Mouse (Mus musculus) heart, postnatal 0 days (tissue): Measurements from ENCODE around the gene Tnfsf13b. TPM values are rescaled to one million over a fixed set of nuclear protein-coding genes. Genes with fewer than 3 reads are reported as not detected.

Experiments
- ATAC-seq: fragments of 200-750 bp; cut with Nextera tagmentation; 2 replicates; pipeline ENCODE4 v1.8.0; 2017; ENCODE audit warnings: low read depth, moderate number of reproducible peaks, moderate library complexity; ENCODE audit not compliant: insufficient read depth
- DNase-seq: peaks from one replicate; pipeline ENCODE4 v3.0.0-alpha.2; 2016; ENCODE audit warnings: low spot score
- H3K27ac ChIP-seq: fragments of 300-500 bp; sonication (generic); 2 replicates; pipeline ENCODE4 v1.5.1; 2014; ENCODE audit warnings: low read depth, mild to moderate bottlenecking
- H3K27me3 ChIP-seq: fragments of 300-500 bp; sonication (generic); 2 replicates; pipeline ENCODE4 v1.6.1; 2014; ENCODE audit warnings: low read length, mixed read lengths; ENCODE audit not compliant: control insufficient read depth, insufficient read depth
- H3K36me3 ChIP-seq: fragments of 300-500 bp; sonication (generic); replicated peaks from 2 replicates; pipeline ENCODE4 v1.6.1; 2014; ENCODE audit warnings: low read length, mixed read lengths; ENCODE audit not compliant: control insufficient read depth, insufficient read depth
- H3K4me1 ChIP-seq: fragments of 300-500 bp; sonication (generic); 2 replicates; pipeline ENCODE4 v1.6.1; 2014; ENCODE audit warnings: antibody characterized with exemption; ENCODE audit not compliant: control insufficient read depth, insufficient read depth
- H3K4me2 ChIP-seq: fragments of 300-500 bp; sonication (generic); 2 replicates; pipeline ENCODE4 v1.6.1; 2014; ENCODE audit warnings: low read depth, mild to moderate bottlenecking, low read length, moderate library complexity
- H3K4me3 ChIP-seq: fragments of 300-500 bp; sonication (generic); 2 replicates; pipeline ENCODE4 v1.5.1; 2014; ENCODE audit warnings: low read depth, low read length
- H3K9ac ChIP-seq: fragments of 300-500 bp; sonication (generic); replicated peaks from 2 replicates; pipeline ENCODE4 v1.6.1; 2014; ENCODE audit warnings: low read depth, low read length, mixed read lengths
- H3K9me3 ChIP-seq: fragments of 300-500 bp; sonication (generic); replicated peaks from 2 replicates; pipeline ENCODE4 v1.6.1; 2016; ENCODE audit warnings: low read length; ENCODE audit not compliant: control insufficient read depth
- CTCF ChIP-seq: IDR thresholded peaks from 2 replicates; pipeline ENCODE4 v1.5.1; 2016; ENCODE audit warnings: antibody characterized with exemption, control low read depth, low read depth
- EP300 ChIP-seq: IDR thresholded peaks from 2 replicates; pipeline ENCODE4 v1.6.1; 2016; ENCODE audit warnings: antibody characterized with exemption, low read depth
- WGBS: fragments of 180-500 bp; shearing (Covaris S2); extraction: QIAGEN DNeasy Blood & Tissue Kit; methylation state at CpG from one replicate; pipeline ENCODE4 v1.1.7; 2014; 5-methylcytosine and 5-hydroxymethylcytosine counted together
- polyA plus RNA-seq: library from polyadenylated mRNA; unstranded; fragments of >200 nt; fragmentation: Nextera tagmentation; extraction: Ambion mirVana; gene quantifications from 2 replicates; pipeline ENCODE4 v1.2.1, GENCODE M21; 2015
- total RNA-seq: library from RNA; depleted of rRNA; stranded (reverse); fragments of >200 nt; gene quantifications from 2 replicates; pipeline ENCODE4 v1.2.3, GENCODE M21; 2014; ENCODE audit warnings: low replicate concordance

The Tnfsf13b gene
- total and polyA plus RNA-seq, 2 experiments from 2014 or later, result 0.36 to 6.2 TPM

DNA sequence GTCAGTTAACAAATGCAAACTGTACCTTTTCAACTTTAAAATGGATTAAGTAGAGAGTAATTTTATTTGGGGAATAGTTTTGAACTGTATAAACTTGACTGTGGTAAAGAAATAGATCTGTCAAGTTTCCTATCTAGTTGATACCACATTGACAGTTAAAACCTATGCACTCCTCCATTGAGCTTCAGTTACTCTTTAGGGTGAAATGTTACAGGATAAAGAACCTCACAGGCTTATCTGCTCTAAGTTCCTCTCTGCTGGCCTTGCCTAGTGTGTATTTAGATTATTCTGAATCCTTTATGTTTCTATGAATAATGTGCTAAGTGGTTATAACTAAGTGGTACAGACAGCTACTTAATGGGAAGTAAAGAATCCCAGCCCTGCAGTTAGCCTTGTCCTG, 26.1 kb upstream of the Tnfsf13b start:
- no peak for DNase-seq
- no peak for ATAC-seq
- no peak overlapping the region for H3K4me2 ChIP-seq
- peaks cover 14% of the 10 kb centered on the region for H3K36me3 ChIP-seq
- no peak overlapping the region for H3K4me3 ChIP-seq
- no peak overlapping the region for H3K27ac ChIP-seq
- H3K27me3 ChIP-seq, result no peaks in the 10 kb centered on the region
- H3K4me1 ChIP-seq, result peaks cover 23% of the 10 kb centered on the region
- no peaks in the 10 kb centered on the region for H3K9me3 ChIP-seq
- H3K9ac ChIP-seq, result no peak overlapping the region
- no peak for TF ChIP-seq CTCF
- no peak for TF ChIP-seq EP300

GRCm38 (mm10) chr8:10004115-10004514, 2.2 kb upstream of the Tnfsf13b start:
- H3K9ac ChIP-seq, result no peak overlapping the region
- no peak overlapping the region for H3K4me2 ChIP-seq
- no peaks in the 10 kb centered on the region for H3K36me3 ChIP-seq
- no peaks in the 10 kb centered on the region; the same call in 1 of the 2 replicates for H3K27me3 ChIP-seq
- H3K4me3 ChIP-seq, result no peak overlapping the region
- no peak for DNase-seq
- H3K27ac ChIP-seq, result no peak overlapping the region
- WGBS, result 75% methylated on average over 7 of the region's 7 CpGs
- no peak for ATAC-seq
- TF ChIP-seq CTCF (no peak), EP300 (no peak)
- H3K4me1 ChIP-seq, result 0 out of 2 replicates have a peak, but pooled peaks cover 5% of the 10 kb centered on the region
- H3K9me3 ChIP-seq, result no peaks in the 10 kb centered on the region

DNA sequence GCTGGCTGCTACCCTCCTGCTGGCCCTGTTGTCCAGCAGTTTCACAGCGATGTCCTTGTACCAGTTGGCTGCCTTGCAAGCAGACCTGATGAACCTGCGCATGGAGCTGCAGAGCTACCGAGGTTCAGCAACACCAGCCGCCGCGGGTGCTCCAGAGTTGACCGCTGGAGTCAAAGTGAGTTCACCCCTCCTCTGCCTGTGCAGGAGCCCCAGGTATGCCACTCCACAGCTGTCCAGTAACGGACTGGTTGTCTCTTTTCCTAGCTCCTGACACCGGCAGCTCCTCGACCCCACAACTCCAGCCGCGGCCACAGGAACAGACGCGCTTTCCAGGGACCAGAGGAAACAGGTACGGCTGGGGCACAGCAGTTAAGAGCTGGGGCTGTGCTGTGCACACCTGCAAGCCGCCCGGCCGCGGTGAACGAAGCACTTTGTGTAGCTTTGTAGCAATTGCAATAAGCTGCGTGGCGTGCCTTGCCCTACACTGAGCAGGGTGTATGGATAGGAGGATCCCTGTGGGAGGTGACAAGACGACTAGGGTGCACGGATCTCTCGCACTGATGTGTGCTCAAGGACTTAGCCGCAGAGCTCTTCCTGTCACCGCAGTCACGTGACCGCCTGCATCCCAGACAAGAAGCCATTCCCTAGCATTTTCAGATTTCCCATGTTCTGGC, 856 bp downstream of the Tnfsf13b start:
- H3K27ac ChIP-seq, result no peak overlapping the region
- H3K27me3 ChIP-seq, result no peaks in the 10 kb centered on the region; the same call in 1 of the 2 replicates
- ATAC-seq (no peak), DNase-seq (no peak)
- H3K9me3 ChIP-seq, result no peaks in the 10 kb centered on the region
- H3K9ac ChIP-seq, result no peak overlapping the region; the same call in 1 of the 2 replicates
- peak overlapping the region; percentile 63 for H3K4me2 ChIP-seq
- no peaks in the 10 kb centered on the region for H3K36me3 ChIP-seq
- 6% methylated on average over 29 of the region's 29 CpGs for WGBS
- no peak for TF ChIP-seq CTCF
- no peak for TF ChIP-seq EP300
- H3K4me1 ChIP-seq, result 0 out of 2 replicates have a peak, but pooled peaks cover 5% of the 10 kb centered on the region
- peak overlapping the region; percentile 38 for H3K4me3 ChIP-seq

GRCm38 (mm10) chr8:10007660-10008028, 1.4 kb downstream of the Tnfsf13b start:
- no peak overlapping the region for H3K27ac ChIP-seq
- ATAC-seq, result no peak
- 46% methylated on average over 6 of the region's 6 CpGs for WGBS
- no peaks in the 10 kb centered on the region for H3K9me3 ChIP-seq
- peak overlapping the region; percentile 38 for H3K4me3 ChIP-seq
- 0 out of 2 replicates have a peak, but pooled peaks cover 5% of the 10 kb centered on the region for H3K4me1 ChIP-seq
- no peak overlapping the region for H3K9ac ChIP-seq
- no peaks in the 10 kb centered on the region for H3K36me3 ChIP-seq
- DNase-seq, result no peak
- H3K4me2 ChIP-seq, result peak overlapping the region; percentile 63
- TF ChIP-seq EP300, result no peak
- no peak for TF ChIP-seq CTCF
- no peaks in the 10 kb centered on the region; the same call in 1 of the 2 replicates for H3K27me3 ChIP-seq

DNA sequence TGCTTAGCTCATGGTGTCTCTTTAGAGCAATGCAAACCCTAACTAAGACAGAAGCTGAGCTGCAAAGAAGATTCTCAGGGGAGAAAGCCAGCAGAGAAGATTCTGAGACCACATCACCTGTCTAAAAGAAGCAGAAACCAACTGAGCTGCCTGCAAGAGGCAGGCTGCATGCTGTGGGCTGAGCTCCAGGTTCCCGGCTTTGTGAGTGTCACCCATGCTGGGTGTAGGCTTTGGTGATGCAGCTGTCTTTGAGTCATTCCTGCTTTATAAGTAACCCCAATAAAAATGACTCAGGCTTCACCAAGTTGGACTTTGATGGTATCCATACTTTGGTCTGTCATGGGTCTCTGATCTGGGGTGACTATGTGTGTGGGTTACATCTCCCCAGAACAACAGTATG, 10.0 kb downstream of the Tnfsf13b start:
- ATAC-seq, result no peak
- no peak for TF ChIP-seq EP300
- no peak overlapping the region for H3K4me2 ChIP-seq
- H3K9ac ChIP-seq, result no peak overlapping the region
- H3K9me3 ChIP-seq, result no peaks in the 10 kb centered on the region
- WGBS, result 60% methylated on average over 1 of the region's 1 CpGs
- DNase-seq, result no peak
- H3K36me3 ChIP-seq, result no peaks in the 10 kb centered on the region
- H3K27me3 ChIP-seq, result no peaks in the 10 kb centered on the region
- no peaks in the 10 kb centered on the region for H3K4me1 ChIP-seq
- H3K4me3 ChIP-seq, result no peak overlapping the region
- H3K27ac ChIP-seq, result no peak overlapping the region

DNA sequence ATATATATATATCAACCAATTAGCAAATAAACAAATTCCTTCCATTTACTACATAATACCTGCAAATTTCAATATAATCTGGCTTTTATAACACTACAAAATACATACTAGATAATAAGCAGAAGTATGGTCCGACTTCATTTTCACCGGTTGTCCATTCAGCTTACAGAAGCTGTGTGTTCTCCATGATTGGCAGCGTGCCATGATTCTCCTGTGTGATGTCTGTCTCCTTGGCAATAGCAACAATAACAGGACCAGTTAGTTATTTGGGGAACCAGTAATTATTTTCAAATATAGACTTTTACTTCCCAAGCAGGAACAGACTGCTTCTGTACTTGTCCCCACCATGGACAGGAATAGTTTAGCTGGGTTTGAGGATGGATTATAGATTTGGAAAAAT, 11.0 kb downstream of the Tnfsf13b start:
- 34% methylated on average over 3 of the region's 3 CpGs for WGBS
- Histone ChIP-seq H3K9me3 (no peaks in the 10 kb centered on the region), H3K36me3 (no peaks in the 10 kb centered on the region), H3K27me3 (no peaks in the 10 kb centered on the region), H3K4me1 (no peaks in the 10 kb centered on the region), H3K4me2 (no peak overlapping the region), H3K27ac (no peak overlapping the region), H3K4me3 (no peak overlapping the region), H3K9ac (no peak overlapping the region)
- DNase-seq (peak; percentile 18), ATAC-seq (no peak)
- TF ChIP-seq CTCF (no peak), EP300 (no peak)
